Mouse (Mus musculus): ENCODE measurements around the gene Itpr1. TPM values are rescaled to one million over a fixed set of nuclear protein-coding genes. Genes with fewer than 3 reads are reported as not detected.

Gene Itpr1
- polyA plus RNA-seq, 1 experiment from 2014 or later = 8.3 TPM

DNA sequence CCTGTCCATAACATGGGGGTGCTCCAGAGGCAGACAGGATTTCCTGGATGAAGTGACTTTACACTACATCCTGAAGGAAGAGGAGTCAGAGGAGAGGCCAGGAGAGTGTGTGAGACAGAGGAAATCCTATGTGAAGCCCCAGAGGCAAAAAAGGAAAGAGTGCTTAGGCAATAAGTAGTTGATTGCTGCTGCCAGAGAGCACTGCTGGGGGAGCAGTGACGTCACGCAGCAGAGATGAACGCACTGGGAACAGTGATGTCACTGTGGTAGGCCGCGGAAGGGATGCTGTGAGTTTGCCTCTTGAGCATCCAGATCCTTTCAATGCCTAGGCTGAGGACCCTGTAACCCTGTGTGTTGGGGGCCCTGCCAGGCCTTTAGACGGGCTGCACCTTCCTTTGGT, 264.7 kb downstream of the Itpr1 start:
- Histone ChIP-seq H3K27me3 (replicated peaks; ENCODE audit: control insufficient read depth, insufficient read depth, low read length) (no peaks in the 10 kb centered on the region), H3K4me1 (replicated peaks; ENCODE audit: control insufficient read depth, insufficient read depth, low read length) (no peaks in the 10 kb centered on the region), H3K4me3 (ENCODE audit: low read depth, low read length) (no peak overlapping the region), H3K27ac (ENCODE audit: low read depth, low read length) (no peak overlapping the region), H3K9me3 (ENCODE audit: control insufficient read depth, low read length) (no peaks in the 10 kb centered on the region), H3K36me3 (ENCODE audit: control insufficient read depth, insufficient read depth, low read length) (no peaks in the 10 kb centered on the region; the same call in 1 of the 2 replicates), H3K4me2 (no peak overlapping the region), H3K9ac (ENCODE audit: low read depth, low read length) (no peak overlapping the region)
- 90% methylated on average over 6 of the region's 6 CpGs for WGBS
- DNase-seq (ENCODE audit: low spot score) (no peak), ATAC-seq (replicated peaks; ENCODE audit: low FRiP score) (no peak)

DNA sequence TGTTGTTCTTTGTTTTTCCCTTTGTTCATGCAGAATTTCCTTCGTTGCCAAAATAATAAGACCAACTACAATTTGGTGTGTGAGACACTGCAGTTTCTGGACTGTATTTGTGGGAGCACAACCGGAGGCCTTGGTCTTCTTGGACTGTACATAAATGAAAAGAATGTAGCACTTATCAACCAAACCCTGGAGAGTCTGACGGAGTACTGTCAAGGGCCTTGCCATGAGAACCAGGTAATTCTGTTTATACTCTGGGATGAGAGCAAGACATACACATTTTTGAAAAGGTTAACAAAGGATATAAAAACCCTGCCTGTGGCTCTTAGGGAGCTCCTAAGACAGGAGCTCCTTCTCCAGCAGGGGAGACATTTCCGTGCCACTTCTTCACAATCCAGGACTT, 268.3 kb downstream of the Itpr1 start:
- no peak overlapping the region for H3K27ac ChIP-seq (ENCODE audit: low read depth, low read length)
- no peaks in the 10 kb centered on the region for H3K36me3 ChIP-seq (ENCODE audit: control insufficient read depth, insufficient read depth, low read length)
- H3K4me1 ChIP-seq (replicated peaks; ENCODE audit: control insufficient read depth, insufficient read depth, low read length) = no peaks in the 10 kb centered on the region
- H3K4me3 ChIP-seq (ENCODE audit: low read depth, low read length) = no peak overlapping the region
- no peaks in the 10 kb centered on the region for H3K27me3 ChIP-seq (replicated peaks; ENCODE audit: control insufficient read depth, insufficient read depth, low read length)
- 90% methylated on average over 4 of the region's 4 CpGs for WGBS
- H3K4me2 ChIP-seq = no peak overlapping the region
- H3K9me3 ChIP-seq (ENCODE audit: control insufficient read depth, low read length) = no peaks in the 10 kb centered on the region
- ATAC-seq (replicated peaks; ENCODE audit: low FRiP score) (no peak), DNase-seq (ENCODE audit: low spot score) (no peak)
- H3K9ac ChIP-seq (ENCODE audit: low read depth, low read length) = no peak overlapping the region

DNA sequence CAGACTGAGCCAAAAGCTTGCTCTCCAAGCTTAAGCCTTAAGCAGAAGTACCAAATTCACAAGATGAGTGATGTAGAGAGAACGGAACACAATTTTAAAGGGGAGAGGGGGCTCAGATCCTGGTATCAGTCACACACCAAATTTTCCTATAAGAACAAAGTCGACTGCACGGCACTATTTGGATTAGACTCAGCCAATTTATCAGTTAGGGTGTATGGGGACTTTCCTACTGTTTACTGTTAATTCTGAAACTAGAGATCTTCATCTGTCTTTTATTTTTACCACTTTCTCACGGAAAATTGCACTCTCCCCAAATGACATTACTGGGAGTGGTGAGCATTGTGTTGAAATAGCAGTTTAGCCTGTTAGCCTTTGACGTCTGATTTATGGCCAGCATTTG, 269.6 kb downstream of the Itpr1 start:
- no peak overlapping the region for H3K4me3 ChIP-seq (ENCODE audit: low read depth, low read length)
- H3K4me1 ChIP-seq (replicated peaks; ENCODE audit: control insufficient read depth, insufficient read depth, low read length) = peaks cover 3% of the 10 kb centered on the region
- no peaks in the 10 kb centered on the region for H3K9me3 ChIP-seq (ENCODE audit: control insufficient read depth, low read length)
- no peak overlapping the region for H3K9ac ChIP-seq (ENCODE audit: low read depth, low read length)
- ATAC-seq (replicated peaks; ENCODE audit: low FRiP score) = no peak
- H3K27me3 ChIP-seq (replicated peaks; ENCODE audit: control insufficient read depth, insufficient read depth, low read length) = no peaks in the 10 kb centered on the region
- no peak for DNase-seq (ENCODE audit: low spot score)
- H3K36me3 ChIP-seq (ENCODE audit: control insufficient read depth, insufficient read depth, low read length) = no peaks in the 10 kb centered on the region
- 81% methylated on average over 5 of the region's 5 CpGs for WGBS
- H3K4me2 ChIP-seq = no peak overlapping the region
- H3K27ac ChIP-seq (ENCODE audit: low read depth, low read length) = no peak overlapping the region

- Histone ChIP-seq H3K4me1 (replicated peaks; ENCODE audit: control insufficient read depth, insufficient read depth, low read length) (peaks cover 3% of the 10 kb centered on the region), H3K9me3 (ENCODE audit: control insufficient read depth, low read length) (no peaks in the 10 kb centered on the region), H3K9ac (ENCODE audit: low read depth, low read length) (no peak overlapping the region), H3K4me2 (no peak overlapping the region), H3K4me3 (ENCODE audit: low read depth, low read length) (no peak overlapping the region), H3K36me3 (ENCODE audit: control insufficient read depth, insufficient read depth, low read length) (peaks cover 2% of the 10 kb centered on the region; the same call in 1 of the 2 replicates), H3K27ac (ENCODE audit: low read depth, low read length) (no peak overlapping the region), H3K27me3 (replicated peaks; ENCODE audit: control insufficient read depth, insufficient read depth, low read length) (no peaks in the 10 kb centered on the region)
- 80% methylated on average over 7 of the region's 7 CpGs for WGBS
- ATAC-seq (replicated peaks; ENCODE audit: low FRiP score) (no peak), DNase-seq (ENCODE audit: low spot score) (no peak)
Observed at GRCm38 (mm10) chr6:108486212-108486992, 273.5 kb downstream of the Itpr1 start.

- Histone ChIP-seq H3K4me3 (ENCODE audit: low read depth, low read length) (no peak overlapping the region), H3K27ac (ENCODE audit: low read depth, low read length) (no peak overlapping the region), H3K9ac (ENCODE audit: low read depth, low read length) (no peak overlapping the region), H3K4me1 (replicated peaks; ENCODE audit: control insufficient read depth, insufficient read depth, low read length) (peaks cover 3% of the 10 kb centered on the region), H3K4me2 (no peak overlapping the region), H3K9me3 (ENCODE audit: control insufficient read depth, low read length) (no peaks in the 10 kb centered on the region), H3K27me3 (replicated peaks; ENCODE audit: control insufficient read depth, insufficient read depth, low read length) (no peaks in the 10 kb centered on the region), H3K36me3 (ENCODE audit: control insufficient read depth, insufficient read depth, low read length) (peaks cover 2% of the 10 kb centered on the region; the same call in 1 of the 2 replicates)
- ATAC-seq (replicated peaks; ENCODE audit: low FRiP score) (no peak), DNase-seq (ENCODE audit: low spot score) (no peak)
- 69% methylated on average over 10 of the region's 10 CpGs for WGBS
Observed at GRCm38 (mm10) chr6:108487300-108487835, 274.5 kb downstream of the Itpr1 start.

GRCm38 (mm10) chr6:108488250-108488649, 275.4 kb downstream of the Itpr1 start:
- Histone ChIP-seq H3K36me3 (ENCODE audit: control insufficient read depth, insufficient read depth, low read length) (peaks cover 2% of the 10 kb centered on the region; the same call in 1 of the 2 replicates), H3K4me2 (no peak overlapping the region), H3K4me3 (ENCODE audit: low read depth, low read length) (no peak overlapping the region), H3K4me1 (replicated peaks; ENCODE audit: control insufficient read depth, insufficient read depth, low read length) (peaks cover 3% of the 10 kb centered on the region), H3K9ac (ENCODE audit: low read depth, low read length) (no peak overlapping the region), H3K27me3 (replicated peaks; ENCODE audit: control insufficient read depth, insufficient read depth, low read length) (no peaks in the 10 kb centered on the region), H3K27ac (ENCODE audit: low read depth, low read length) (no peak overlapping the region), H3K9me3 (ENCODE audit: control insufficient read depth, low read length) (no peaks in the 10 kb centered on the region)
- DNase-seq (ENCODE audit: low spot score) (no peak), ATAC-seq (replicated peaks; ENCODE audit: low FRiP score) (no peak)
- WGBS = 88% methylated on average over 5 of the region's 5 CpGs

DNA sequence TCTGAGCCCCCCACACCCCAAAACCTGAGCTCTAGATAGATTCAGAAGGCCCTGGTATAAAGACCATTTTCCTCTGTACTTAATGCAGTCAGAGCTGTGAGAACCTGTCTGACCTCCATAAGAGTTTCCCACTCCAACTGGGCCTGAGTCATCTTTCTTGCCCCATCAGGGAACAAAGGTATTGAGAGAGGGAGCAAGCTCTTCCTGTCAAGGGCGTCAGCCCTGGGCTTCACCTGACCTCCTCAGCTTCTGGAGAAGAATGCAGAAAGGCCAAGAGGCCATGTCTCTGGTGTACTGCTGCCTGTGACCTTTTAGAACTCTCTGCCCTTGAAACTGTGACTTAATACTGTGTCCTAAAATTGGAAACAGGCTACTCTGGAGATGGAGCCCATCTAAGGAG, 279.1 kb downstream of the Itpr1 start:
- ATAC-seq (replicated peaks; ENCODE audit: low FRiP score) = no peak
- Histone ChIP-seq H3K27ac (ENCODE audit: low read depth, low read length) (no peak overlapping the region), H3K9ac (ENCODE audit: low read depth, low read length) (no peak overlapping the region), H3K4me3 (ENCODE audit: low read depth, low read length) (no peak overlapping the region), H3K27me3 (replicated peaks; ENCODE audit: control insufficient read depth, insufficient read depth, low read length) (no peaks in the 10 kb centered on the region), H3K4me1 (replicated peaks; ENCODE audit: control insufficient read depth, insufficient read depth, low read length) (peaks cover 2% of the 10 kb centered on the region), H3K36me3 (ENCODE audit: control insufficient read depth, insufficient read depth, low read length) (peaks cover 2% of the 10 kb centered on the region; the same call in 1 of the 2 replicates), H3K4me2 (no peak overlapping the region), H3K9me3 (ENCODE audit: control insufficient read depth, low read length) (no peaks in the 10 kb centered on the region)
- WGBS = 70% methylated on average over 1 of the region's 1 CpGs
- DNase-seq (ENCODE audit: low spot score) = no peak

GRCm38 (mm10) chr6:108493753-108494152, 280.9 kb downstream of the Itpr1 start:
- Histone ChIP-seq H3K27me3 (replicated peaks; ENCODE audit: control insufficient read depth, insufficient read depth, low read length) (no peaks in the 10 kb centered on the region), H3K27ac (ENCODE audit: low read depth, low read length) (no peak overlapping the region), H3K9ac (ENCODE audit: low read depth, low read length) (no peak overlapping the region), H3K36me3 (ENCODE audit: control insufficient read depth, insufficient read depth, low read length) (0 out of 2 replicates have a peak, but pooled peaks cover 2% of the 10 kb centered on the region), H3K4me3 (ENCODE audit: low read depth, low read length) (no peak overlapping the region), H3K9me3 (ENCODE audit: control insufficient read depth, low read length) (no peaks in the 10 kb centered on the region), H3K4me1 (replicated peaks; ENCODE audit: control insufficient read depth, insufficient read depth, low read length) (no peaks in the 10 kb centered on the region), H3K4me2 (no peak overlapping the region)
- 91% methylated on average over 16 of the region's 16 CpGs for WGBS
- no peak for DNase-seq (ENCODE audit: low spot score)
- no peak for ATAC-seq (replicated peaks; ENCODE audit: low FRiP score)

All from liver, embryonic 11.5 days (tissue).